Mouse (Mus musculus): ENCODE measurements around the gene Gcnt7.

Gene Gcnt7

DNA sequence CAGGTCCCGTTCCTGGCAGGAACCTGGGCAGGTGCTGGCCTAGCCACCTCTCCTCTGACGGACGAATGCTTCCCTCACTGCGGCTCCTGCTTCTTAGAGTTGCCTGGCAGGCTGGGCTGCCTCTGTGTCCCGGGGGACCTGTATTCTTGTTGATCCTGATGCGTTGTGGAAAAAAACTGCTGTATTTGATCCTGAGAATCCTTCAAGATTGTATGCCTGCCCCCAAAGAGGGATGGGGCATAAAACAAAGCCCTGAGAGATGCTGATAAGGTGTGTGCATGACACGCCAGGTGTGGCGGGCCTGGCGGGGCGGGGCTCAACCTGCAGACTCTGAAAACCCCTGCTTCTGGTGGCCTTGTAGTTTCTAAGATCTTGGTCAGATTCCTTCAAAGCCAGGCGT, at the start of gene Gcnt7:
Gene Gcnt7, minus strand, starts transcription at position 101 of the 400 bp plus-strand sequence.
- in situ Hi-C loops (cut with MboI; ENCODE audit: low pct_unique_long_range_greater_than_20kb in 1 of 2, low sequenced_read_pairs in 2 of 2, unreplicated experiment in 1 of 2), result no loop called here

DNA sequence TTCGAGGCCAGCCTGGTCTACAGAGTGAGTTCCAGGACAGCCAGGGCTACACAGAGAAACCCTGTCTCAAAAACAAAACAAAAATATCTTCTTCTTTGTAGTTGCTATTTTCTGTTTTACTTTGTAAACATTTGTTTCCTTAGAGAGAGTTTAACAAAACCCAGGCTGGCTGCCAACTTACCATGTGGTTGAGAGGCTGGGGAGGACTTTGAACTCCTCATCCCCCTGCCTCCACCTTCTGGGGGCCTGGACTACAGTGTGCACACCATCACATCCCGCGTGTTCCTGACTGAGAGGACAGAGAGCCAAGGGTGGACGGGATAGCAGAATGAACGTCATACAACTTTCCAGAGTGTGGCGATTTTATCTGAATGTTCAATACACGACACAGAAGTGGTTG, 47.7 kb upstream of the Gcnt7 start:
- in situ Hi-C loops (cut with MboI; ENCODE audit: low pct_unique_long_range_greater_than_20kb in 1 of 2, low sequenced_read_pairs in 2 of 2, unreplicated experiment in 1 of 2), result no loop called here

DNA sequence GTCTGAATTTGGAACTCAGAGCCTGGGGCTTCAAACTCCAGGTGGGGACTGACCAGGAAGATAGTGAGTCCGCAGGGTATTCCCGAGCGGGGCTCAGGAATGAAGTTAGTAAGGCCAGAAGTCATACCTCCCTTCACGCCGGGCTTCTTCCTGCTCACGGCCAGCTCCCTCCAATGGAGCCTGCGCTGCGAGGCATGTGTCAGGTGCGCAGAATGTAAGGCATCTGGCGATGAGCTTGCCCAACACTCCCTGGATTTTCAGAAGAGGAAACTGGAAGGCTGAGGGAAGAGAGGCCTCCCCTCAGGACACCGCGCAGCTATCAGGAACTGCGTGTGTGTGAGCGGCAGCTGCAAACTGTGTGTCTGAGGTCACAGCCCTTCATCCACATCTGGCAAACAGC, 43.8 kb upstream of the Gcnt7 start:
- in situ Hi-C loops (cut with MboI; ENCODE audit: low pct_unique_long_range_greater_than_20kb in 1 of 2, low sequenced_read_pairs in 2 of 2, unreplicated experiment in 1 of 2), result no loop called here

DNA sequence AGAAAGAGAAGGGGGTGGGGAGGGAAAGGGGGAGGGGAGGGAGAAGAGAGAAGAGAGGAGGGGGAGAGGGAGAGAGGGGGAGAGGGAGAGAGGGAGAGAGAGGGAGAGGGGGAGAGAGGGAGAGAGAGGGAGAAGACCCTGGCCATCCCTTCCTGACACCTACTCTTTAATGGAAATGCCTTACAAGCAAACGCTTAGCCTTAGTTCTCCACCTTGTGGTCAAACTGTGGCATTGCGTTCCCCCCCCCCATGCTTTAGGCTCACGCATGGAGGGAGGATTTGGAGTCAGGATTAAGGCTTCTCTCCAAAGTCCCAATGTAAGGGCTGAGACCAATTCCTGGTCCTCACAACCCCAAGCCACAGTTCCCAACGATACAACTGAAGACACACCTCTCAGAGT, 42.9 kb upstream of the Gcnt7 start:
- in situ Hi-C loops (cut with MboI; ENCODE audit: low pct_unique_long_range_greater_than_20kb in 1 of 2, low sequenced_read_pairs in 2 of 2, unreplicated experiment in 1 of 2), result no loop called here

DNA sequence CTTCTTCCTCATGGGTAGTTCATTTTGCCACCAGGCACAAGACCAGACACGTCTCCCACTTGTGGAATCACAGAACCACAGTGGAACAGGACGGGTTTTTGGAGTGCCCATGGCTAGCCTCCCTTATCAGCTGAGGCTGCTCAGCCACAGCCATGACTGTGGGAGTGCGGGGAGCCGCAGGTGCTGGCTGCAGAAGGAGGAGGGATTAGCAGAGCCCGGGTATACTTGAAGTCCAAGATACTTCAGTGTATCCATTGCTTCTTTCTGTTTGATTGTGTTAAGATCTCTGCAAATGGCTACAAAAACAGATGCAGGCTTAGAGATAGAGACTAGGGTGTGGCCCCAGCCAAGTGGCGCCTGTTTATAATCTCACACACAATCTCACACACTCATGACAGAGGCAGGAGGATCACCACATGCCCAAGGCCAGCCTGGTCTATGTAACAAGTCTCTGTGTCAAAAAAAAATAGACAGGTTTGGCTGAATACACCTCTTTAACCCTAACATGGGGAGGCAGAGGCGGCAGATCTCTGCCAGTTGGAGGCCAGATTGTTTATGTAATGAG, 42.4 kb upstream of the Gcnt7 start:
- in situ Hi-C loops (cut with MboI; ENCODE audit: low pct_unique_long_range_greater_than_20kb in 1 of 2, low sequenced_read_pairs in 2 of 2, unreplicated experiment in 1 of 2), result no loop called here

DNA sequence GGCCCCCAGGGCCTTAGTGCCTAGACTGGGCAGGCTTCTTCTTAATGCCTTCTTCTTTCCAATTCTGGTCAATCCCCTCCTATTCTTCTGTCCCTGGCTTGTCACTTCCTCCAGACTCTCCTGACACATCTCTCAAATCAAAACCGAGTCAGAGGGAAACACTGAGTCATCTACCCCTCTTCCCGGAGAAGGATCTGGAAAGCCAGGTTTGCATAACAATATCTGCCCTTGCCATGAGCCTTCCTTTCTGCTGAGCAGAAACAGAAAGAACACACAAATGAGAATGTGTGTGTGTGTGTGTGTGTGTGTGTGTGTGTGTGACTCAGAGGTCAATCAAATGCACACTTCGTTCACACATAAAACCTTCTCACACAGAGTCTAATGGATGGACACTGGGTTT, 40.4 kb upstream of the Gcnt7 start:
- in situ Hi-C loops (cut with MboI; ENCODE audit: low pct_unique_long_range_greater_than_20kb in 1 of 2, low sequenced_read_pairs in 2 of 2, unreplicated experiment in 1 of 2), result loop anchor here (25.0 kb wide), 2 partner anchors 113 to 488 kb away; partner anchors contain the start of gene Spo11 (in 1 of the 2)

DNA sequence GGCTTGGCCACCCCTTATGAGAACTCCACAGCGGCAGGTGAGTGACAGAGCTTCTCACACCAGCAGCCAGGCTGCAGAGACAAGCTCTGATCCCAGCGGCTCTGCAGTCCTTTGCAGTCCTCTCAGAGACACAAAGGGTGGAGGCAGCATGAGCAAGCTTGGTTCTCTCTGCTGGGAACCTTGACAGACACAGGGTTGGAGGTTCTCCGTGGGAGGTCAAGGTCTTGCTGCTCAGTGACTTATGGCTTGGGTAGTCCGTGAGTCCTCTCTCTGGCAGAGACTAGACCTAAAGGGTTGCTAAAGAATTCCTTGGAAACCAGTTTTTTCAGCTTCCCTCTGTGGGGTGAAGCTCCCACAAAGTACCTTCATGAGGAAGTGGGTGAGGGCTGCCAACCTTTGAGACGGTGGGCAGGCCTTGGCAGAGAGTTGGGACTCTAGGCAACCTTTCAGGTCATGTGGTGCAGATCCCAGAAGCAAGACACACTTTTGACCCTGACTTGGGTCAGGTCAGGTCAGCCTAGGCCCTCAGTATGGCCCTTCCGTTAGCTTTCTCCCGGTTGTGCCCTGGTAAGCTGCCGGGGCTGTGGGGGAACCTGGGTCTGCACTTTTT, 38.4 kb upstream of the Gcnt7 start:
- in situ Hi-C loops (cut with MboI; ENCODE audit: low pct_unique_long_range_greater_than_20kb in 1 of 2, low sequenced_read_pairs in 2 of 2, unreplicated experiment in 1 of 2), result loop anchor here (25.0 kb wide), 2 partner anchors 115 to 490 kb away; partner anchors contain the start of gene Spo11 (in 1 of the 2)

DNA sequence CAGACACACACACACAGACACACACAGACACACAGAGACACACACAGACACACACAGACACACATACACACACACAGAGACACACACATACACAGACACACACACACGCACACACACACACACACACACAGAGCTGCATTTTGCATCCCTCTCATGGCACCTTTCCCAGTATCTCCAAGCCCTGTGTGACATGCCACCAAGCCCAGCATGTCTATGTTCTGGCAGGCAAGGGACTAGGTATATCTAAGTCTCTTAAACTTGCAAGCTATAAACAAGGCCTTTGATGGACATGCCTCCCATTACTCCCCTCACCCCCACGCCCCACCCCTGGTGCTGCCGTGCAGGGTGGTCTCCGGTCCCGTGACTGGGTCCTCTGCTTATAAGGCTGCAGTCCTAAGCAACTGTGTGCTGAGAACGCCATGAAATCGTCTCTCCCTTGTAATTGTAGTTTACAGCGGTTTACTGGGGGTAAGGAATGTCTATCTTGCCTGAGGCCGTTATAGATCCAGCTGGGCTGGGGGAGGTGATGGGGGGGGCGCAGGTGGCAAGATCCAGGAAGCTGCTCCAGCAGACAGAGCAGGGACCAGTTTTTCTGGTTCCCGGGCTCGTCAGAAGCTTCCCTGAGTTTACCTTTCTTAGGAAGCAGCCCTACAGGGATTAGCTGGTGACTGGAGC, 26.4 kb upstream of the Gcnt7 start:
- in situ Hi-C loops (cut with MboI; ENCODE audit: low pct_unique_long_range_greater_than_20kb in 1 of 2, low sequenced_read_pairs in 2 of 2, unreplicated experiment in 1 of 2), result loop anchor here (25.0 kb wide), 2 partner anchors 127 to 502 kb away; partner anchors contain the start of gene Spo11 (in 1 of the 2)

DNA sequence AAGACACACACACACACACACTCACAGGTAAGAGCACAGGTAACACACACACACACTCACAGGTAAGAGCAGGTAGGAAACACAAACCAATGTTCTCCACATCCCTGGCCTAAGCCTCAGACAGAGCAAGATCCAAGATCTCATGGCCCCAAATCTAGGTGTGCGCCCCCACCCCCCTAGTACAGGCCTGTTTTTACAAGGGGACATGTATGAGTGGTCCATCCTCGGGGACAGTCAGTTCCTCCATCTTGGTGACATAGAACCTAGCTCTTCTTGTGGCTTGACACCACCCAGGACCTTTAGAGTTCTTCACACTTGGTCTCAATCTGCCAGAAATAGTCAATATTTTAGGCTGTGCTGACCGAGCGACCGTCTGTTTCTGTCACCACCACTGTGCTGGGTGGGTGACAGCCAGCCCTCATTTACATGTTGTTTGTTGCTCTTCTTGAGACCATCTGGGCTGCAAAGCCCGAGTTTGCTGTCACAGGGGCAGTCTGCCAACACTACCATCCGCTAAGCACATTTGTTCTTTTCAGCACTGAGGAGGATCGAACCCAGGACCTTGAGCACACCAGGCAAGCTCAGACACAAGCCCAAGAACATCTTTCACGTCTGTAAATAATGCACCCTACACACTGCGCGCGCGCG, 25.5 kb upstream of the Gcnt7 start:
- in situ Hi-C loops (cut with MboI; ENCODE audit: low pct_unique_long_range_greater_than_20kb in 1 of 2, low sequenced_read_pairs in 2 of 2, unreplicated experiment in 1 of 2), result loop anchor here (25.0 kb wide), 2 partner anchors 128 to 503 kb away; partner anchors contain the start of gene Spo11 (in 1 of the 2)

DNA sequence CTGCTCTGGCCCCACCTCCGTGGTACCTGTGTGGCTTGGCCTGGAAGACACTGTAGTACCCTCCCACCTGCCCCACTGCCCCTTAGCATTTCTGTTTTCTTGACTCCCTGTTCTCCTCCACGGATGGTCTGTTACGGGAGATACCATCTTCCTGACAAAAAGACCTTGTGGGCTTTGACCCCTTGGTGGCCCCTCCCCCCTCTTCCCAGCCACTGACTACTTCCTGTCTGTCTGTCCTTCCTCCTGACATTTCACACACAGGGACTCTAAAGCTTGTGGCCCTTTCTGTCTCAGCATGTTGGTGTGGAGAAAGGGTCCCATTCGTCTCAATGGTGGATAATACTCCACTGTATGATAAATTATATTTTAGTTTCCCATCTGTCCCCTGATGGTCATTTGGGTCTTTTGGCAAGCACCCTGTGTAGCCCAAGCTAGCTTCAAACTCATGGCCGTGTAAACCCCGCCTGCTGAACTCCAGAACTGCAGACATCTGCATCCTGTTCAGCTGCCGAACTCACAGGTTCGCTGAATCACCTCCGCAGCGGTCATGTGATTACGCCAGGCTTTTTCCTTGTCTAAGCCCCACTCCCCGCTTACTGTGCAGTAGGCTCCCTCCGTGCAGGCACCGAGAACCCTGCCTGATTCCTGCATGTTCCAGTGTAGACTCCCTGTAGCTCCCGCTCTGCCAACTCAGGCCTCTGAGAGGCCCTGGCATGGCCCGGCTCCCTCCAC, 23.4 kb upstream of the Gcnt7 start:
- in situ Hi-C loops (cut with MboI; ENCODE audit: low pct_unique_long_range_greater_than_20kb in 1 of 2, low sequenced_read_pairs in 2 of 2, unreplicated experiment in 1 of 2), result loop anchor here (25.0 kb wide), 2 partner anchors 130 to 505 kb away; partner anchors contain the start of gene Spo11 (in 1 of the 2)

DNA sequence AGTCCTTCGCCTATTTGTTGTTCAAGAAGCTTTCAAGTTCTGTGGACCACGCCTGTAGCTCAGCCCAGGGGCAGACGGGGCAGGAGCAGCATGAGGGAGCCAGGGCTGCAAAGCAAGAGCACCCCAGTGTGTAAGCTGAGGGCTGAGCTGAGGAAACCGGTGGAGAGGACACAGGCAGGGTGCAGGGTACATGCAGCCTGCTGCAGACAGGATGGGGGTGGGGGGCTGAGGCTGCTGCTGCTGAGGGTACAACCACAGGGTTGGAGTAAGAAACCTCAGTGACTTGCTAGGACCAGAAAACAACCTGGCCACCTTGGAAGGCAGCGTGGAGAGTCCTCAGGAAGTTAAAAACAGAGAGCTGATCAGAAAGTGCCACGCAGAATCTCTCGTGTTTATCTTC, 21.9 kb upstream of the Gcnt7 start:
- in situ Hi-C loops (cut with MboI; ENCODE audit: low pct_unique_long_range_greater_than_20kb in 1 of 2, low sequenced_read_pairs in 2 of 2, unreplicated experiment in 1 of 2), result loop anchor here (25.0 kb wide), 2 partner anchors 132 to 507 kb away; partner anchors contain the start of gene Spo11 (in 1 of the 2)

DNA sequence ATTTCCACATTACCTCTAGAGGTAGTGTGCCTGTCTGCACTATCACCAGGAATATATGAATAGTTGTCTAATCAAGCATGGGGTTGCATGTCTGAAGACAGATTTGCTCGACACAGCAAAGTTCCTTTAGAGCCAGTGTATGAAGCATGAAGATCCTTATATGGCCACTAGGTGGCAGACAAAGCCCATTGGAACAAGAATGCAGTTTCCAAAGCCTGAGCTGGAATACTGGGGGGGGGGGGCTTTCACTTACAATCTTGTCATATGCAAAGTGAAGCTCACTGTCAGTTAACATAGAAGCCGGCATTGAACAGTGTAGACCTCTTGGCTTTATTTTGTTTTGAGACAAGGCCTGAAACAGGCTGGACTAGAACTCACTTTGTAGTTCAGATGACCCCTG, 19.5 kb upstream of the Gcnt7 start:
- in situ Hi-C loops (cut with MboI; ENCODE audit: low pct_unique_long_range_greater_than_20kb in 1 of 2, low sequenced_read_pairs in 2 of 2, unreplicated experiment in 1 of 2), result loop anchor here (5.0 to 25.0 kb wide), 3 partner anchors 134 to 509 kb away; partner anchors contain the start of gene Spo11 (in 1 of the 2)

DNA sequence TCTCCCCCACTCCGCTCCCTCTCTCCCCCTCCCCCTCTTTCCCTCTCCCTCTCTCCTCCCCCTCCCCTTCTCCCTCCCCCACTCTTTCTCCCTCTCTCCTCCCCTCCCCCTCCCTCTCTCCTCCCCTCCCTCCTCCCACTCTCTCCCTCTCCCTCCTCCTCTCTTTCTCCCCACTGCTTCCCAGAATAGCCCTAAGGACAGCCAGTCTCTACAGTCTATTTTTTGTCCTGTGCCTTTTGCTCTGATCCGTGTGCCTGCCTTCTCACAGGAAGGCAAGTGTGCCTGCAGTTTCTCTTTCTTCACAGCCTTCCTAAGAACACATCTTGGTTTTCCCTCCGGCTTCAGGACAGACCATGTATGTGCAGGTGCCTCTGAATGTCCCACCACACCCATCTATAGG, 19.0 kb upstream of the Gcnt7 start:
- in situ Hi-C loops (cut with MboI; ENCODE audit: low pct_unique_long_range_greater_than_20kb in 1 of 2, low sequenced_read_pairs in 2 of 2, unreplicated experiment in 1 of 2), result loop anchor here (5.0 to 25.0 kb wide), 3 partner anchors 135 to 510 kb away; partner anchors contain the start of gene Spo11 (in 1 of the 2)

DNA sequence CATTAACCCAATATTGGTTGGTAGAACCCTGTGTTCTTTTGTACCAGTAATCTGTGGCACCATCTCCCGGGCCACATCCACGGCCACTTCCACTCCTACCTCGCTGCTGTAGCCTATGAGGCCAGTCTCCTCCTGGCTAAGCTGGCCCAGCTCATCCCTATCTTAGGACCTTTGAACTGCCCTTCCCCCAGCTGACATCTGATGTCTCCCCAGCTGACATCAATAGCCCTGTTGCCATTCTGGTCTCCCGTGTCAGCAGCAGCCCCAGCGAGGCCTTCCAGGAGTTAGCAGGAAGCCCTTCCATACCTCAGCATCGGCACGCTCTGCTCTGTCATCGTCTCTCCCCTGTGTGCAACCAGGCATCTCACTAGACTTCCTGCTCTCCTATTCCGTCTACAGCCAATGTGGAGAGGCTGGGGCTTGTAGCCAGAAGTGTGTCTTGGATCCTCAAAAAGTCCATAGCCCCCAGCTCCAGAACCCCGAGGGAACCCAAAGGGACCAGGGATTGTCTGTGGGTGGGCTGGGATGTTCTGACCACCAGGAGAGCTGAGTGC, 18.4 kb upstream of the Gcnt7 start:
- in situ Hi-C loops (cut with MboI; ENCODE audit: low pct_unique_long_range_greater_than_20kb in 1 of 2, low sequenced_read_pairs in 2 of 2, unreplicated experiment in 1 of 2), result loop anchor here (5.0 to 25.0 kb wide), 3 partner anchors 136 to 511 kb away; partner anchors contain the start of gene Spo11 (in 1 of the 2)

DNA sequence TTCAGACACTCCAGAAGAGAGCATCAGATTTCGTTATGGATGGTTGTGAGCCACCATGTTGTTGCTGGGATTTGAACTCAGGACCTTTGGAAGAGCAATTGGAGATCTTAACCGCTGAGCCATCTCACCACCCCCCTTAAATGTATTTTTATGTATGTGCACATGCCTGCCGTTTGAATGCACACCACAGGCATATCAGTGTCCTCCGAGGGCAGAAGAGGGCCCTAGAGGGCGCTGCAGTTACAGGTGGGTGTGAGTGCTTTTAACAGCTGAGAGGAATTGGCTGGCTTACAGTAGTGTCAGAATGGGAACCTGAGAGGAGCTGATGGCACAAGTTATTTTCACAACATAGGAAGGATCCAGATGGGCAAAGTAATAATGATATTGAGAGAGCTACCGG, 16.6 kb upstream of the Gcnt7 start:
- in situ Hi-C loops (cut with MboI; ENCODE audit: low pct_unique_long_range_greater_than_20kb in 1 of 2, low sequenced_read_pairs in 2 of 2, unreplicated experiment in 1 of 2), result loop anchor here (5.0 to 25.0 kb wide), 3 partner anchors 137 to 512 kb away; partner anchors contain the start of gene Spo11 (in 1 of the 2)

DNA sequence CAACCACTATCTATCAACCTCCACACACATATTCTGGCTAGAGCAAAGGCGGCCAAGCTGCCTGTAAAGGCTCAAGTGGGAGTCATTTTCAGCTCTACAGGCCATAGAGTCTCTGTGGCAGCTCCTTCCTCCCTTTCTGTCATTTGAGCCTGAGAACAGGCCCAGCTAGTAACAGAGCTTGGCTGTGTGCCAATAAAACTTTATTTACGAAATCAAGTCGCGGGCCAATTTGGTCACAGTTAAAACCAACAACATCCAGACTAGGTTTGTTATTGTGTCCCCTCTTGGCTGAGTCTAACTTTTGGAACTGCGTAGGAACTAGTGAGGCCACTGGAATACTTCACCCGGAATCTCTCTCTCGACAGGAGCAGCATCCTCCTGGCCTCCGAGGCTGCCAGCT, 15.2 kb upstream of the Gcnt7 start:
- in situ Hi-C loops (cut with MboI; ENCODE audit: low pct_unique_long_range_greater_than_20kb in 1 of 2, low sequenced_read_pairs in 2 of 2, unreplicated experiment in 1 of 2), result no loop called here

DNA sequence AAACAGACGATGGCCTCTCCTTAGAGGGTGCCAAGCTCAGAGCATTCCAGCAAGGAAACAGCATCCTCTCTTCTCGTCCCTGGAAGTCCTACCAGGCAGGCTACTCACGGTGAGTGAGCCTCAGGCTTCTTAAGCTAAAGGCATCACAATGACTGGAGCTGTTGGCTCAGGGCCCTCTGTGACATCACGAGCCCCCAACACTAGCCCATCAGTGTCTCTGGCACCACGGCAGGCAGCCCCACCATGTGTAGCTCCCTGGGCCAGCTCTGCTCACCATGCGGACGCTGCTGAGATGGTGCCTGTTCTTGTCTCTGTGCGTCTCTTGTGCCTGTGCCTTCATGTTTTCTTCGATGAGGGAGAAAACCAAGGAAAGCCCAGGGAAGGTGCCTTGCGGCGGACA, 13.9 kb upstream of the Gcnt7 start, which contains the start of gene Fam209:
Gene Fam209, plus strand, starts transcription at position 203 of the 400 bp plus-strand sequence.
- in situ Hi-C loops (cut with MboI; ENCODE audit: low pct_unique_long_range_greater_than_20kb in 1 of 2, low sequenced_read_pairs in 2 of 2, unreplicated experiment in 1 of 2), result no loop called here

DNA sequence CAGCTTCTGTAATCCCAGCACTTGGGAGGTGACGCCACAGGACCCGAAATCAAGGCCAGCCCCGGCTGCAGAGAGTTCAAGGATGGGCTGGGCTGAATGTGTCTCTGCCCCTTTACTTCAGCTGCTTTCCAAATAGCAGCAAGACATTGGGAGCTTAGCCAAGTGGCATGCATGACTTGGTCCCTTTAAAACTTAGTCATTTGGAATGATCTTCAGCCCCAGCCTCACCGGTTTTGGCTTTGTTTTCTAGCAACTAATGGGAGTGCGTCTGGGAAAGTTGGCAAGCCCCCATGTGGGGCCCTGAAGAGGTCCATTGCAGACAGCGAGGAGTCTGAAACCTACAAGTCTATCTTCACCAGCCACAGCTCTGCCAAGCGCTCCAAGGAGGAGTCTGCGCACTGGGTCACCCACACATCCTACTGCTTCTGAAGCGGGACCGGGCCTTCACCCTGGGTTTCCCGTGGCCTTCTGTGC, 10.0 kb upstream of the Gcnt7 start:
- in situ Hi-C loops (cut with MboI; ENCODE audit: low pct_unique_long_range_greater_than_20kb in 1 of 2, low sequenced_read_pairs in 2 of 2, unreplicated experiment in 1 of 2), result no loop called here
